Mouse (Mus musculus) skeletal muscle tissue, adult 2 months (tissue): ENCODE data around the gene Fyn.

Experiments
- DNase-seq: peaks from one replicate; pipeline ENCODE4 v3.0.0-alpha.2; 2012; ENCODE audit warnings: low read depth, low spot score

Fyn gene

DNA sequence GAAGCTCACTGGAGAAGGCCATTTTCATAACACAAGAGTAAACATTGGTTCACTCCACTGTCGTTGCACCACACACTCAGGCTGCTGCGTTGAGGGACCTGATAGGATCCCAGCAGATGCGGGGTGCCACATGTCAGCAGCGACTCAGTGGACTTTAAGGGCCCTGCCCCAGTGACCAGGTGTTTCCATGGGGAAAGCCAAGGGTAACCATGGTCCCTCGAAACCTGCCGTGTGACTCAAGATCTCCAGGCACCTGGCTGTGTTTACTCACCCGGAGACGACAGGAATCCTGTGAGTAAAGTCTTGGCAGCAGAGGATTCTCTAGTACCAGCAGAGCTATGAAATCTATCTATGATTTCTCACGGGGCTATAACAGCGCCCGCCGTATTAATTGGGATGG lies 198.2 kb downstream of the Fyn start:
- no peak for DNase-seq

DNA sequence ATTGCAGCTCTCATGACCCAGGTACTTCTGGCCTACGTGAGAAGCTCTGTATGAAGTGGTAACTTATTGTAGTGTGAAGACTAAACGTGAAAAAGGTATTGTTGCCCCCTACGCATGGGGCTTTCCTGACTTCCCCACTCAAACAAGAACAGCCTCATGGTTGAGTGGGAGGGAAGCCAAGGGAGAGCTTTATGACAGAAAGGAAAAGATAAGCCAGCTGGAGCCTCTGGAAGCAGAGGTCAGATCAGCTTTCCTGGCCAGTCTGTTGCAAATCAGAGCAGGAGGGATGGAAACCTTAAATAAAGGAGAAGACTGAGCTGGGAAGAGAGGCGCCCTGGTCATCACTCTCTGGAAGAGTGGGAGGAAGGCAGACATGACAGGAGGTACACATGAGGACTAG lies 200.3 kb downstream of the Fyn start:
- no peak for DNase-seq

DNA sequence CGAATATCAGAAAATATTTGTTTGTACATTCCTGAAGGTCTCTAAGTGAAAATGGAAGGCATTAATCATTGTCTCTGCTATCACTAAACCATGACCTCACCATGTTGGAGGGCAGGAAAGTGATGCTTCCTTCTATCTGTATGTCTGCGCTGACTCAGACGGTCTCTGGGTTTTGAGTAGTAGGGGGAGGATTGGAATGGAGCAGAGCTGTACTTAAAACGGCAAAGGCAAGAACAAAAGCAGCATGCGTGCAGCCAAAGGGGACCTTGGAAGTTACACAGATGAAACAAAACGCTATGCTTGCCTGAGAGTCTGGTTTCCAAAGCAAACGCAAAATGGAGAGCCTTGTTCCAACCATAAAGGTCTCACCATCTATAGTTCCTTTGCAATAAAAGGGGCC lies 202.4 kb downstream of the Fyn start:
- no peak for DNase-seq

DNA sequence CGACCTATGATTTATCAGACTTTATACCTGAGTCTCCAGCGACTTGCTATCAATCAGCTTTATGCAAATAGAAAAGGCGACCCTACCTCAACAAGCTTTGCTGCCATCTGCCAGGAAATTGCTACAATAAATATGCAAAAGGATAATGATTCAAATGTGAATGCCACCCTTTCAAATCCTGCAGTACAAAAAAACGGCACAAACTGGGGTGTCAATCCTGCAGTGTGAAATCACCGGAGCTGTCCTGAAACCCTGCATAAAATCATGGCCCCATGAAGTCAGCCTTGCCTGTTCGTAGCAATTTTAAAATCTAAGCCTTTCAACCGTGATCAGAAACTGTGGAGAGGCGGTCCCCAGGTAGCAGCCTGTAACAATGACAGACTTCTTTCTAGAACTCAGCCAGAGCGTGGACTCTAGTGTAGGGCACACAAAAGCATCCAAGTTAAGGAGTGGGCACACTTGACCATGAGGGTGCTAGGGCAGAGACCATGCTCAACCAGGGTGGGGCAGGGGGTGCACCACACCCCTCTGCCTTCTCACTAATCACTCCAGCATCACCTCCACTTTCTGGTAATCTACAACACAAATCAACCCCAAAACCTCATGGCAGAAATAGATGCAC lies 203.5 kb downstream of the Fyn start:
- no peak for DNase-seq

DNA sequence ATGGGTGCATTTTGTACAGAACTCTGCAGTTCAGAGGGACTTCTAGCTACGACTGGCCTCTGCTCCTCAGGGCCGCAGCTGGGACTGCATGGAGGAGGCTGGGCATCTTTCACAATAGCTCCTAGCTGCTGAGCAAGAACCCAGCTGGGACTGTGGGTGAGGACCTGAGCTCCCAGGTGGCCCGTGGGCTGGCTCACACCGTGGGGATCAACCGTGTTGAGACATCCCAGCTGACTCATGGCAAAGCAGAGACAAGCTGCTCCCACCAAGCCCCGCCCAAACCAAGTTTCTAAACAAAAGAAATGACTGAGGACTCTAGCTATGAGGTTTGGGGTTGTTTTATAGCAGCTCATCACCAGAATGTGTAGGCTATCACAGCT lies 204.0 kb downstream of the Fyn start:
- no peak for DNase-seq

DNA sequence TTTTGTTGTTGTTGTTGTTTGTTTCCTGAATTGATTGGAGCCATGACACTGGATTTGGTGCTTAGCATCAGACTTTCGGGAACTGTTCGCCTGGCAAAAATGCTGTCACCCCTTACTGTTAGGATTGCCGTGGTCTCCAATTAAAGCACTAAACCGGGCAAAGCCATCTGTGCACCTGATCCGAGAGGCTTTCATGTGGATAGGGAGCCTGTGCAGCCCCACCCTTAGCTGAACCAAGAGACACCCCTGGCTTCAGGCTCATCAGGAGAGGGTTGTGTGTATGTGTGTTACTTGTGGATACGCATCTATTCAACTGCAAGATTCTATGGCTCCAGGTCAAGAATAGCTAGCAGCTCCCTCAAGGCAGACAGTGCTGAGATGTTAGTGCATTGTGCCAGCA lies 207.8 kb downstream of the Fyn start:
- no peak for DNase-seq

DNA sequence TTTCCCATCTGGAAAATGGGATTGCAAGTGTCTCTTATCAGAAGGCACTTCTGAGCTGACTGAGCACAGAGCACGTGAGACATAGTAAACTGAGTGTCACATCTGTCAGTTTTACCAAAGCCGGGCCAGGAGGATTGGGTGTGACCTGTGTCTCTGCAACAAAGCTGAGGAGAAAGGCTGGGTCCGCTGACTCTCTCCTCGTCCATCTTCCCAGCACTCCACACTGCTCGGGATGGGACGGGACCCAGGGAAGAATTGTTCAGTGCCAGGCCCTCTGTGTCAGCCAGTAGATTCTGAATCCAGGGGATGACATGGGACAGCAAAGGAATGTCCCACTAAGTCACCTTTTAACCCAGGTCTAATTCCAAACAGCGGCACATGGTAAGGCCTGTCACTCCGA lies 211.8 kb downstream of the Fyn start:
- no peak for DNase-seq

DNA sequence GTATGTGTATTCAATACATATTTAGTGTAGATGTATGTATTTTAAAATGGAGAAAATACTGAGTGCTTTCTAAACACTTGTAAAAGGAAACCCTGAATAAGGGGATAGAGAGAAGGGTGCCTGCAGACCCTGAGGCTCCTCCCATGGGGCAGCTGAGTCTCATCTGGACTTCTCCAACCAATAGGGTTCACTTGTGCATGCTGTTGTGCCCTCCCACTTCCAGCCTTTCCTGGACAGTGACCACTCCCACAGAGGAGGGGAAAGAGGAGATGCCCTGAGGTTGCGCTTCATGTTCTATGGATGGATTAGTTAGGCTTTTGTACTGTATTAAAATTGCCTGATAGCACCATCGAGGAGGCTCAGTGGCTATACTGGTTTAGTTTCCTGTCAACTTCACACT lies 213.7 kb downstream of the Fyn start:
- no peak for DNase-seq

DNA sequence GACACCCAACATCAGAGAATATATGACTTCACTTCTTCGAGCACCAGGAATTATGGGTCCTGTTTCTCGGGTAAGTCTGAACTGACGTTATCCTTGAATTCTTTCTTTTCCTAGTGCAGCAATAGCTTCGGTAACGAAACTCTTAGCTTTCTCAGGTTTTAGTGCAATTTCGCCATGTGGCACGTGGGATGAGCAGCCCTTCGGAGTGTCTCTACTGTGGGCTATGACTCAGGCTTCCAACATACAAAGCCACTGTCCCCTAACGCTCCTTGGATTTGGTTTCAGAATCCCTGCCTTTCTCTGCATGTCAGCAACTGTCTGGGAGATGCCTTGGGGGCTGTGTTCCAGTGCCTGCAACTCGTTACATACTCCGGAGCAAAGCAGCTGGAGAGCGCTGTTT lies 215.1 kb downstream of the Fyn start:
- no peak for DNase-seq

DNA sequence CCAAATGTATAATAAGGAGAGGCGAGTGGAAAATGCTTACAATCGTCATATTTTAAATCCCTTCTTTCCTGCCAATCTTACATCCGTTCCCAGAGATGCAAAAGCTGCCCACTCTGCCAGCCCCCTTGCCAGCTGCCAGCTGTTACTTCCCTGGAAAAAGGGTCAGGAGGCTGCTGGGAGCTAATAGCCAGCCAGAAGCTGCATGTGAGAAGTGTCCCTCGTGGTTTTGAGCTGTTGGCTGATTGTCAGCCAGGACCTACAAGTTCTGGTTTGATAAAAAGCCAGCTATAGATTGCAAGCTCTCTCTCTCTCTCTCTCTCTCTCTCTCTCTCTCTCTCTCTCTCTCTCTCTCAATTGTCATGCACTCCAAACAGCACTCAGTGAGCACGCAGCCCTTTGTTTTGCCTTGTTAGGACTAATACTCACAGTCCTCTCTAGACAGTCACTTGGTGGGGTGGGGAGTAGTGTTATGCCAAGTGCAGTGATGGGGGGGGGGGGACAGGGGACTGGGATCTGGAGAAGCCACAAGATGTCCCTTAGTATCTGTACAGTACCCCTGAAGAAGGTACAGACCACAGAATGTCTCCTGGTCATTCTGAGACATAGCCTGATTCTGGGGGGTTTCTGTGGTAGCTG lies 218.8 kb downstream of the Fyn start:
- DNase-seq = no peak

DNA sequence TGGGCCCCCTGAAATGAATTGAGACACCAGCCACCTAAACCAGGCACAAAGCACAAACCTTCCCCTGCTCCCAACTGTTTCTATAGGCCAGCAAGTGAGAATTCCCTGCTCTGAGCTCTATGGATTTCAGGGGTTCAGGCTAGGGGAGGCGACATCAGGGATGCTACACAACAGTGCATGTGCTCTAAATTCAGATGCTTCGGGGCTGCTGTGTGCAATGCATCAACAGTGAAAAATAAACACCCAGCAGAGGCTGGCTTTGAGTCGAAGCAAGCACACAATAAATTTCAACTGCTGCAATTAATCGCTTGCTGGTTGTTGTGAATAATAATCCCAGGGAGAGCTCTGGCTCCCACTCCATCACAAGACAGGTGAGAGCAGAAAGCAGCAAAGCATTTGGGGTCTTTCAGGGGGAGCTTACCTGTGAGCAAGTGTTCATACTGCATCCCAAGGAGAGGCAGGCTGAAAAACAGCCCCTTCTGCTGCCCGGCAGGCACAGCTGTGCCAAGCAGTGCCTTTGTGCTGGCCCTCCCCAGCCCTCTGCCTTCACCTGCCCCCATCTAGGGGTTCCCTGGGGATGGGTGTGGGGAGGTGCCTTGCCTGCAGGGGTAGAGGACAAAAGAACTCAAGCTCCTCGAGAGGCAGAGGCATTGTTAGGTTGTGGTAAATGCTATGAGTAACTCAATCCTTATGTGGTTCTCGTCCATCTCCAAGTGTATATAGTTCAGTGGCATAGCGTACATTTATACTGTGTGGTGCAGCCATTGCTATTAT lies 219.5 kb downstream of the Fyn start:
- DNase-seq = no peak

DNA sequence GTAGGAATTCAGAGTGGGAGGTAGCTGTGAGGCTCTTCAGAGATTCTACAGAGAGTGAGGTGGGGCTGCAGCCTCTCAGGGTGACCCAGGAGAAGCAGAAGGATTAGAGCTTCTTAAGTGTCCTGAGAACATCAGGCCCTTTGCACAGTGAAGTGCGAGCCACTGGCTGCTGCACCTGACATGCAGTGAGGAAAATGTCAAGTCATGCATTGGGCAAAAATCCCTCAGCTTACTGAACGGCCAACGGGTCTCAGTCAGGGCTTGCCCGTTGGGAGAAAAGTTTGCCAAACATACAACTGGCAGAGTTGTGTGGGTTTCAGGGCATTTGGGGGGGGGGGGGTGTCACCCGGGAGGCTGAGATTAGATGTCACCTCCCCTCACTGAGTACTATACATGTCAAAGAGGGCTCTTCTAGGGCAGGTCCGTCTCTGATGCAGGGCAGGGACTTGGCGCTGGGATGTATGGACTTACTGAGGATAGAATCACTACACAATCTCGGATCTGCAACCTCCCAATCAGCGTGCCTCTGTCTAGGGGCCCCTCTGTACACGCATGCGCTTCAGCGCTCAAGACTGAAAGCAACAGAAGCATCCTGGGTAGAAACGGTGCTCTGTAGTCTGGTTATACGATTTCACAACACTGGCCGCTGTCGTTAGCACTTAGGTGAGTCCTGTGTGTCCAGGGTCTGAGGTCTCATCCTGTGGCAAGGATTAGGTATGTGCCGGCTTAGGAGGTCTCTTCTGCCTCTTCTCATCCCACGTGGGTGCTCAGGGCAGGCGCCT lies 221.3 kb downstream of the Fyn start:
- peak; percentile 36 for DNase-seq

DNA sequence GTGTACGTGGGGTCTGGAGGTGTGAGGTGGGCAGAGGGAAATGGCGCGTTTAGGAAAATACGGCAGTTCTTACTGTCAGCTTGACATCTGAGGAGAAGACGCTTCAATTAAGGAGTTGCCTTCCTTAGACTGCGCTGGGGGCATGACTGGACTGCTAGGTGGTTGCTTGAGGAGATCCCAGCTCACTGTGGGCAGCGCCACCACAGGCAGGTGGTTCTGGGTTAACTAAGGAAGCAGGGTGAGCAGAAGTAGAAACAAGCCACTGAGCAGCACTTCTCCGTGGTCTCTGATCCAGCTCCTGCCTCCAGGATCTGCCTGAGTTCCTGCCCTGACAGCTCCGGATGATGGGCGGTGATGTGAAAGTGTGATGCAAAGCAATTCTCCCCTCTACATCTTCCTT lies 222.0 kb downstream of the Fyn start:
- DNase-seq = no peak

DNA sequence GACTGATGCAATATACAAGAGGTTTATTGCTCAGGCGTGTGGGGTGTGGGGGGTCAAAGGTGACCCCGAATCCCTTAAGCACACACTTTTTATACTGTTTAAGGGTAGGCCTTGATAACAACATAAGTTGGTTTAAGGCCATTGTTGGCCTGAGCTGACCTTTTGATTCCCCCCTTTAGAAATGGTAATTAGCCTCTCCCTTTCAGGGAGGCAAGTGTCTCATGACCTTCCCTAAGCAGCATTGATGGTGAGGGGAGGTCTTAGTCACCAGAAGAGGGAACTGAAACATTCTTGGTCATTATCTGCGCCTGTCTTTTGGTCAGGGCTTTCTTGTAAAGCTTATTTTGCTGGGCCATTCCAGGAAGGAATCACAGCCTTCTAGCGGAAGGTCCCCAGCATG lies 223.8 kb downstream of the Fyn start:
- DNase-seq = no peak

DNA sequence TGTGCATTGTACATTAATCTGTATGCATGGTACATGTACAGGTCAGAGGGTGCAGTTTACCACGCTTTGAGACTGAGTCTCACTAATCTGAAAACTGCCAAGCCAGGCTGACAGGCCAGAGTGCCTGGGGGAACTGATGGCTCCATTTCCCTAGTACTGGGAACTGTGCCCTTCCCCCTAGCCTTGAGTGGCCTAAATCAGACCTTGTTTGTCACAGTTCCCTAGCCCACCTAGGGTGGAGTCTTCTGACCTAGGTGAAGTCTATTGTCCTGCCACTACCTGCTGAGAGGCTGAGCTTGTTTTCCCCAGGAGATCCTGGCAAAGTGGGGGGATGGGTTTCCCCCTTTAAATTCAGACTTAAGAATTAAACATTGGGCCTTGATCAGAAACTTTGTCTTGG lies 226.1 kb downstream of the Fyn start:
- no peak for DNase-seq

DNA sequence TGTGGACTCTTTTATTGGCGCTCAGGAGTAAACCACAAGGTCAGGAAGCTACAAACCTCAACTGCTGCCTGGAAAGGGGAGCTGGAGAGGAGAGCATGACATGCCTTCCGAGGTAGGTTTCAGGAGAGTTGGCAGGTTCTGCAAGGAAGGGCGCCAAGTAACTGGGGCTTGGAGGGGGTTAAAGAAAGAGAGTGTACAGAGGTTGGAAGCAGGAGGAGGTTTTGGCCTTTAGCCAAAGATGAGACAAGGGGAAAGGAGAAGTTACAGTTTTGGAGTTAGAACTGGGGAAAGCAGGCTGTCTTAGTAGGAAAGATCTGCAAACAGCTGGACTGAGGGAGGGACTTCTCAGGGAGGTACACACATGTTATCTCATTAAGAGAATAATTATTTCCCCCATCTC lies 227.2 kb downstream of the Fyn start:
- DNase-seq = no peak

DNA sequence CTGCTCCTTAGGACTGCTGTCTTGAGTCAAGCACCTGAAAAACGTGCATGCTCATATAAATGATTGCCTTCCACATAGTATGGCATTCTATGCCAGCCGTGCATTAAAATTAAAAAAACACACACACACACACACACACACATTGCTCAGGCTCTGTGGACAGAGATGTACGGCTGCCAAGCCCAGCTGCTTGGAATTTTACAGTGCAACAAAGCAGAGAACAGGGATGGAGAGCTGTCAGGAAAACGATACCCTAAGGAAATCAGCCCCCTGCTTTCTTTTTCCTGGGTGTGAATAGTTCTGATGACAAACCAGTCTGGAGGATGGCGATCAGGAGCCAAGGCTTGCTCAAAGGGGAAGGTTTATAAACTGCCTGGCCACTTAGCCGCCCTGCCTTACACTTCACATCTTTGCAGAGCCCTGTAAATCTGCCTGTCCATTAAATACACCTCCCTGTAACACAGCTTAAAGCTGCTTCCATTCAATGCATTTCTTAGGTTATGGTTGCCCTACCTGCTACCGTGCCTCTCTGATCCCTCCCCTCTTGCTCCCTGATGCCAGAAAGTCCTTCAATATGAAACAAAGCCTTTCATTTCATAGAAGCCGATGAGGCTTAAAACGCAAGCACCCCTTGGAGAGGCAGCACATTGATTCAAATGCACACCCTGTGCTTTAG lies 228.6 kb downstream of the Fyn start:
- DNase-seq = no peak

DNA sequence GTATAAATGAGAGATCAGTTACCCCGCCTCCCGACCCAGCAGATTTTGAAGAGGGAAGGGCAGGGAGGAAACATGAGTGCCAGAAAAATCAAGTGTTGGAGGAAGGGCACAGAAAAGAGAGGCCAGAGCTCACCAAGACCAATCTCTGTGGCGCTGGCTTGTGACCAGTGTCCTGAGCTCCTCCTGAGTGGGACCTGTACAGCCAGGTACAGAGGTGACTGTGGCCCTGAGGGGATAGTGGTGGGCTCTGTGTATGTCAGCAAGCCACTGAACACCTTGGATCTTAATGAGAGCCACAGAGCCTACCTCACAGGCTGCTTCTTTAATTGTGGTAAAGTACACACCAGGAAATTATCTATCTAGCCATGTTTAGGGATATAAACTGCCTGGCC lies 229.1 kb downstream of the Fyn start:
- DNase-seq = no peak

DNA sequence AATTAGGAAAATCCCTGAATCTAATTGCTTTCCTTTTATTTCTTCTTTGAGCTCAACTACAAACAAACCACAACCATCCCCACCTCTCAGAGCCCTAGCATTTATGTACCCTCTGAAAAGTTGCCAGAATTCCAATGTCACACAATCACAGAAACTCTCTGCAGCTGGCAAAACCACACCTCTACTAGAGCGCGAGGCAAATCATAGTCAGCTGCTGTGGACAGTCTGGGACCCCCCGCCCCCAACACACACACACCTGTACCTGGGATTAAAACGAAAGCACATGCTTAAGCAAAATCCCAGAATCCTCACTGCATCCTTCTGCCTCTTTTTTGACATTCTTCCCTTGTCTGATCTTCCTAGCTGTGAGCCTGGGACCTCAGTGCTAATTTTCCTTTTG lies 230.9 kb downstream of the Fyn start:
- no peak for DNase-seq

DNA sequence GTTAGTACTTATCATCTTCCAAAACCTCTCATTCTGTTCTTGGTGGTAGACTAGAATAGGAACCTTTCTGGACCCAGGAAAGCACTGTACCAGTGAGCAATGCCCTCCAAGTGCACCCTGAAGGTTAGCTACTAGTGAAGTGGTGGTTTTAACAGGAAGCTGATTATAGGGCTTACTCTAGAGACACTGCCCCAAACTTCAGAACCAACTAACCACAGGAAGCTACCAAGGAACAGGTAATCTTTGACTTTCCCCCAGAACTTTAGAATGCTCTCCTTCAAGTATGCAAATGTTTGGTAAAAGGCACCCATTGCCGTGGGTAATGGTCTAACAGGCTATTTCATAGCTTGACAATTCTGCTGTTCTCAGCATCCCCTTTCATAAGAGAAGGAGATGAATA lies 231.5 kb downstream of the Fyn start:
- no peak for DNase-seq

DNA sequence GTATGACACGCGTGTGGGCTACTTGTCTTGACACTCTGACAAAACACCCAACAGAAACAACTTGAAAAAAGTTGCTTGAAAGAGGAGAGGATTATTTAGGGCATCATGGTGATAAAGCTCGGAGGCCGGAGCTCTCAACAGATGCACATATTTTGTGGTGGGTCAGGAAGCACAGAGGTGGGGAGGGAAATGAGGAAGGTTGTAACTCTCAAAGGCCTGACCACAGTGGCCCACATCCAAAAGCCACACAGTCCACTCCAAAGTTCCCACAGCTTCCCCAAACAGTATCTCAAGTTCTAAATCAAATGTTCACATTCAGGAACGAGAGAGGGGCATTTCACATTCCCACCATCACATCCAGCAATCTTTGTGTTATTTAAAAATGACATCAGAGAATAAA lies 232.4 kb downstream of the Fyn start:
- no peak for DNase-seq

DNA sequence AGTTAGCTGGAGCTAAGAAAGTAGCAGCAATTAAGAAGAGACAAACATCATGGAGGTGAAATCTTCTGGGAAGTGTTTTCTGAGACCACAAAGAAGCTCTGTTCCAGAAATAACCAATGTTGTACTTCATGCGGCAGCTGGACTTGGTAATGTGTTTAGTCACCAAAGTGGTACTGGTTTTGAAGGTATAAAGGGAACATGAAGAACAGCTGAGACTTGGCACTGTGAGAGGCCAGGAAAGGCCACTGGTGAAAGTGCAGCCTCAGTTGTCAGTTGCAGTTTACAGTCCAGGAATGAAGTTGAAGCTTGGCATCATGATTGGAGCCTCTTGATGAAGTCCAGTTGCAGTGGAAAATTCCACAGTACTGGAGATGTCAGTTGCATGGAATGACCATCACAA lies 237.8 kb downstream of the Fyn start:
- no peak for DNase-seq
